Mouse (Mus musculus): ENCODE data around the gene Thbs3.

Thbs3 gene

DNA sequence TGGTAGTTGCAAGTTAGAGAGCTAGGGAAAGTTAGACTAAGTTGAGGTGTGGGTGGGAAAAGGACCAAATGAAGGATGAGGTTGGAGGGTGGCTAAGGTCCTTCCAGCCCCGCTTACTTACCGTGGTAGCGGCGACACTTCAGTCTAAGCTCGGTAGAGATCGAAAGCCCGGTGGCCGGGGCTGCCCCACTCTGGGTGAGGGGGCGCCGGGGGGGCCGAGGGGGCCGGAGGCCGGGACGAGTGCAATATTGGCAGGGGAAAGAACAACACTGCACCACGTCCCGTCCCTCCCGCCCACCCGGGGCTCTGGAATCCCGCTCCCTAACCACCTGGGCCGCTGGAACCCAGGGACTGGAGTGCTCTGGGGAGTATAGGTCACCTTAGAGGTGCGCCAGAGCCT, 11.9 kb downstream of the Thbs3 start, which contains the start of gene Mtx1:
Mtx1 (minus strand) TSS at position 189 of the 400 bp plus-strand sequence.
- no peak for DNase-seq (ENCODE audit: low spot score)

- peak; percentile 88 for DNase-seq (ENCODE audit: low spot score)
Observed at GRCm38 (mm10) chr3:89227307-89228179, 12.6 kb downstream of the Thbs3 start.

- peak; percentile 89 for DNase-seq (ENCODE audit: low spot score)
Observed at GRCm38 (mm10) chr3:89228180-89228549, 13.2 kb downstream of the Thbs3 start.

GRCm38 (mm10) chr3:89228836-89229235, 13.9 kb downstream of the Thbs3 start, which contains the start of gene Muc1:
Gene Muc1, plus strand, starts transcription at chr3:89229057.
- no peak for DNase-seq (ENCODE audit: low spot score)

- DNase-seq (ENCODE audit: low spot score), result no peak
Observed at GRCm38 (mm10) chr3:89229276-89229675, 14.3 kb downstream of the Thbs3 start.

DNA sequence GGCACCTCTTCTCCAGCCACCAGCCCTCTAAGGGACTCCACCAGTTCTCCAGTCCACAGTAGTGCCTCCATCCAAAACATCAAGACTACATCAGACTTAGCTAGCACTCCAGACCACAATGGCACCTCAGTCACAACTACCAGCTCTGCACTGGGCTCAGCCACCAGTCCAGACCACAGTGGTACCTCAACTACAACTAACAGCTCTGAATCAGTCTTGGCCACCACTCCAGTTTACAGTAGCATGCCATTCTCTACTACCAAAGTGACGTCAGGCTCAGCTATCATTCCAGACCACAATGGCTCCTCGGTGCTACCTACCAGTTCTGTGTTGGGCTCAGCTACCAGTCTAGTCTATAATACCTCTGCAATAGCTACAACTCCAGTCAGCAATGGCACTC, 15.6 kb downstream of the Thbs3 start:
- no peak for DNase-seq (ENCODE audit: low spot score)

DNA sequence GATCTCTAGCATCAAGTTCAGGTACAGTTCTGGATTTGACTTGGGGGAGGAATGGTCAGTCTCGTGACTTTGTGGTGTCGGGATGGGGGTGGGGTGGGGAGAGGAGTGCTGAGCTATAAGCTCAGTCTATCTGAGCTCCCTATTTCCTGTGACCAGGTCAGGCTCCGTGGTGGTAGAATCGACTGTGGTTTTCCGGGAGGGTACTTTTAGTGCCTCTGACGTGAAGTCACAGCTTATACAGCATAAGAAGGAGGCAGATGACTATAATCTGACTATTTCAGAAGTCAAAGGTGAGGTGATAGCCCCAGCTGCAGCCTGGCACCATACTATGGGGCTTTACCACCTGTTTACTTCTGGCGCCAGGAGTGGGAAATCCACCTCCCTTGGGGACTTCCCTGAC, 16.4 kb downstream of the Thbs3 start:
- no peak for DNase-seq (ENCODE audit: low spot score)

DNA sequence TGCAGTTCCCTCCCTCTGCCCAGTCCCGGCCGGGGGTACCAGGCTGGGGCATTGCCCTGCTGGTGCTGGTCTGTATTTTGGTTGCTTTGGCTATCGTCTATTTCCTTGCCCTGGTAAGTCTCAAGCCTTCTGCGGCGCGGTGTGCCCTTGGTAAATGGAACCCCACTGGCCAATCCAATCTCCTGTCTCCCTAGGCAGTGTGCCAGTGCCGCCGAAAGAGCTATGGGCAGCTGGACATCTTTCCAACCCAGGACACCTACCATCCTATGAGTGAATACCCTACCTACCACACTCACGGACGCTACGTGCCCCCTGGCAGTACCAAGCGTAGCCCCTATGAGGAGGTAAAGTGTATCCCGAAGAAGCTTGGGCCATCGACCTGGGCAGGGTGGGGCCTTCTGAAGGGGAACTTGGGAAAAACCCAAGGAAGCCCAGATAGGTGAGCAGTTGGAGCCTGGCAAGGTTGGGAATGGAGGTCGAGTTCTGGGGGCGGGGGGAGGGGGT, 16.8 kb downstream of the Thbs3 start:
- no peak for DNase-seq (ENCODE audit: low spot score)

DNA sequence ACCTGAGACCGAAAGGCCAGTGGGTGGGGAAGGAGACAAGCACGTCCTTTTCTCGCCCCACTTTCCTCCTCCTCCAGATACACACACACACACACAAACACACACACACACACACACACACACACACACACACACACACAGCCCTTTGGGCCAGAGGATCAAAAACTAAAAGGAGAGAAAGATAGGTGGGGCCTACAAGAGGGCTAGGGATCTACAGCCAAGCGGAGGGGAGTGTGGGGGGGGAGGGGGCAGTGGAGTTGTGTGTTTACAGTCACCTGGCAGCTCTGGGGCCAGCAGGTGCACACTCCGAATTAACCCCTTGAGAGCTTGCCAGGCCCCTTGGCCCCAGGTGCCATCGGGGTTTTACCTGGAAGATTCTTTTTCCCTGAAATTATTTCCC, 17.6 kb downstream of the Thbs3 start:
- no peak for DNase-seq (ENCODE audit: low spot score)

DNA sequence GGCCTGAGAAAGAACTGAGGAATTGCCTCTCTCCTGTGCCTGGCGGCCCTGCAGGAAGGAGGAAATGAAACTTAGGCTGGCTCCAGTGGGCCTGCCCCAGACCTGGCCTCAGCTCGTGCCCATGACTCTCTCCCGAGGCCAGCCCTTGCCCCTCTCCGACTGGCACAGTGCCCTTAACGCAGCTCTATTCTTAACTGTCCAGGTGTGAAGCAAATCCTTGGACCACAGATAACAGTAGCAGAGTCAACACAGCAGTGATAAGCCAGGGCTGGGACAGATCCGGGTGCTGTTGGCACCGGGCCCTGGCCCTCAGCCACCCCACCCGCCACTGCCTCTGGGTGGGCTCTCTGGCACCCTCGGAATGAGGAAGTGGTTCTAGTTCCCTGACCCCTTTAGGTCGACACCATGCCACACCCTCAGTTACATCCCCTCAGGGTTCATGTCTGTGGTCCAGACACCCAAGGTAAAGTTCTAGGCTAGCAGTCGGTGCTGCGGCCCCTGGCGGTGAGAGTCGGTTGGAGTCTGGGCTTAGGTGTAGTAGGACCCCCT, 18.7 kb downstream of the Thbs3 start:
- peak; percentile 48 for DNase-seq (ENCODE audit: low spot score)

DNA sequence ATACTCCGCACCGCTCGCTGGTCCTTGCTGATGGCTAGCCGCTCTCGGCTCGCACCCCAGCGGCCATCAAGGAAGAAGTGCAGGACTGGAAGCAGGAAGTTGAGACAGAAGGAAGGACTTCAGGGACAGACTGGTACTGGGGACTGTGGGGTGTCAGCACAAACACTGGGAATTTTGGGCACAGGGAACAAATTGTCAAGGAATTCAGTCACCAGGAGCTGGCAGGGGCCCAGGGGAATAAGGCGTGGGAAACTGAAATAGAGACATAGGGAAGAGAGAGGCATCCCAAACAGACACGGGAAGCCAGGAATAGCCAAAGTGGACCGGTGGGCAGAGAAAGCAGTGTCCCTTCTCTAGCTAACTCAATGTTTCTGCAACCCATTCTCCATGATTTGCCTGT, 21.5 kb downstream of the Thbs3 start:
- DNase-seq (ENCODE audit: low spot score), result no peak

GRCm38 (mm10) chr3:89237682-89238081, 22.7 kb downstream of the Thbs3 start:
- DNase-seq (ENCODE audit: low spot score), result no peak

DNA sequence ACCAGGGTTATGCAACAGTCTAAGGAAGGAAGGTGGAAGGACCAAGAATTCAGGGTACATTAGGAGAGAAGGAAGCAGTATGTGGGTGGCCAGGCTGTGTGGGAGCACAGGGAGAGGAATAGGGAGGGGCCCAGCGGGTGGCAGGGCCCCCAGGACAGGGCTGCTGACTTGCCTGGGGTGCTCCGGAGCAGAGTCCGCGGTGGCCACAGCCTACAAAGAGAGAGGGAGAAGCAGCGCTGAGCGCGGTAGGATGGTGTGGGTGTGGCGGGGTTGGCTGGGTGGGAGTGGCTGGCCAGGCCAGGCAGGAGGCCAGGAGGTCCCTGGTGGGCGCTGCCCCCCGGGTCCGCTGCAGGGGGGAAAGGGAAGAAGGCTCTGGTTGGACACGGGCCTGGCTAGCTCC, 23.5 kb downstream of the Thbs3 start:
- DNase-seq (ENCODE audit: low spot score), result no peak

DNA sequence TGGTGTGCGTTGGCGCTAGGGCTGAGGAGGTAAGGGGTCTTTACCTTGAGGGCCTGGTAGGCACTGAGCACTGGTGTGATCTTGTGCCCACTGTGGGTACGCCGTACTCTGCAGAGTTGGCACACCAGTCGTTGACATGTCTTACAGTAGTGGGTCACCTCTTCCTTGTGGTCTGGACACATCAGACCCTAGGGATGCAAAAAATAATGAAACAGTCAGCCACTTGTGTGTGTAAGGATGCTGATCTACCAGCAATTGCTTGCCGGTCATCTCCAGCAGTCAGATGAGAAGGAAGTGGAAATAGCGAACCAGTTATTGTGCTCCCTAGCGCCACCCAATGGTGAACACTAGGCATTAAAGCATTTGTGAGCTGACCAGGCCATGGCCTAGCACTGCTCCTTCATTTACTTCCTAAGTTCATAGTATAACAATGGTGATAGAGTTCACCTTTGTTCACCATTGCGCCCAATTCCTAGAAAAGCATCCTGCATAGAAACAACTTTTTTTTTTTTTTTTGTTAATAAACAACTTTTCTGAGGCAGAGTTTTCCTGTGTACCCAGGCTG, 27.4 kb downstream of the Thbs3 start:
- no peak for DNase-seq (ENCODE audit: low spot score)

- peak; percentile 47 for DNase-seq (ENCODE audit: low spot score)
Observed at GRCm38 (mm10) chr3:89243609-89244008, 28.6 kb downstream of the Thbs3 start.

GRCm38 (mm10) chr3:89244158-89244981, 29.4 kb downstream of the Thbs3 start:
- DNase-seq (ENCODE audit: low spot score), result no peak

GRCm38 (mm10) chr3:89244982-89245687, 30.2 kb downstream of the Thbs3 start:
- DNase-seq (ENCODE audit: low spot score), result no peak

DNA sequence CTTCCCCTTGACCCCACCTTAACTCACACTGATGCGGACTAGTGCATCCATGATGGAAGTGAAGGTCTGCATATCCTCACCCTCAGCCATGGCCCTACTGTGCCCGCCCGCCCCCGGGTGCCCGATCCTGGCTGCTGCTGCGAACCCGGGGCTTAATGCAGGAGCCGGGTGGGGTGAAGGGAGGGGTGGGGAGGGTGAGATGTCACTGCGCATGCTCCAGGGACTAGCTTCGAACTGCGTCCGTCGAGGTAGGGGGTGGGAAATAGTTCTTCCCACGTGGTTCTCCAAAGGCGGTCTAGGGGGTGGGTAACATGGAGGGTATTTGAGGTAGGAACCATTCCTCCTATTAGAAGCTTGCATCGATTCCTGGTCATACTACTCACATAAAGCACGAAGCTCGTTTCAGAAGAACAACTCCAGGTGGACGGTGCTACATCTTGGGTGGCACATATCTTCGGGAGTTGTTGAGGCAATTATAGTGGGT, 30.8 kb downstream of the Thbs3 start, which contains the start of gene Krtcap2:
Krtcap2 (plus strand) TSS at position 279 of the 484 bp plus-strand sequence.
- no peak for DNase-seq (ENCODE audit: low spot score)

- peak; percentile 88 for DNase-seq (ENCODE audit: low spot score)
Observed at GRCm38 (mm10) chr3:89246261-89247100, 31.5 kb downstream of the Thbs3 start, which contains the start of gene Trim46. Gene Trim46, minus strand, starts transcription at chr3:89246309.

DNA sequence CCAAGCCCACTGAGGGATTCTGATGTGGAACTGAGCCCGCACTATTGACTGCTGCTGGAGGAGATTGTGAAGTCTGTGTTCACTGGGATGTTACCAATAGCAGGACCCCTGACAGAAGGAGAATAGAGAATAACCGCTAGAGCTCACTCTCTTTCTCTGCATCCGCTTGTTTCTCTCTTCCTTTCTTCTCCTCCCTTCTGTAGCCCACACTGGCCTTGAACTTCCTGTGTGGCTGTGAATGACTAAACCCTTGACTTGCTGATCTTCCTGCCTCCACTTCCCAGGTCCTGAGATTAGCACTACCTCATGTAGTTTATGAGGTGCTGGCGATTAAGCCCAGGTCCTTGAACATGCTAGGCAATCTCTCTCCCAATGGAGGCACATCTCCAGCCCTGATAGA, 32.5 kb downstream of the Thbs3 start:
- no peak for DNase-seq (ENCODE audit: low spot score)

Data from ovary, postnatal 36 days (tissue).